Comparison of ENCODE assay signal across 20 mouse cellular contexts in genomic region chr9:109110240-109110639, GRCm38 (mm10). TPM values are rescaled to one million over a fixed set of nuclear protein-coding genes. Genes with fewer than 3 reads are reported as not detected.
DNase-seq lines count a peak whose midpoint lies in the region; ATAC-seq lines count a peak whose summit lies in the region.
"Had no signal": no experiment of that assay in that cellular context is flagged by ENCODE, and none has a peak within 500 bp of the region (broad histone marks: within the 10 kb centered on the region; RNA-seq: fewer than 3 reads in every experiment).

No protein-coding gene starts in this region.

- no peak overlapping the region for H3K4me3 ChIP-seq in heart, embryonic 10.5 days
- H3K4me3 ChIP-seq in heart, embryonic 11.5 days (ENCODE audit: low read depth, low read length): no peak overlapping the region
- H3K4me3 ChIP-seq: embryonic facial prominence, embryonic 13.5 days; embryonic facial prominence, embryonic 15.5 days; erythroblast, embryonic 14.5 days; forebrain, embryonic 10.5 days; forebrain, embryonic 12.5 days had no signal

- H3K36me3 ChIP-seq in heart, embryonic 10.5 days: peaks cover 100% of the 10 kb centered on the region
- peaks cover 54% of the 10 kb centered on the region for H3K36me3 ChIP-seq in heart, embryonic 11.5 days (ENCODE audit: control insufficient read depth, insufficient read depth, low read length)

- WGBS in heart, embryonic 10.5 days: 92% methylated on average over 11 of the region's 11 CpGs
- WGBS in heart, embryonic 11.5 days (ENCODE audit: insufficient replicate concordance): 90% methylated on average over 11 of the region's 11 CpGs

- H3K27ac ChIP-seq in heart, embryonic 10.5 days: no peak overlapping the region
- no peak overlapping the region for H3K27ac ChIP-seq in heart, embryonic 11.5 days (ENCODE audit: low read depth, low read length)
- H3K27ac ChIP-seq: embryonic facial prominence, embryonic 13.5 days; embryonic facial prominence, embryonic 15.5 days; forebrain, embryonic 10.5 days; forebrain, embryonic 12.5 days had no signal

- peaks cover 2% of the 10 kb centered on the region for H3K4me1 ChIP-seq in heart, embryonic 10.5 days
- no peaks in the 10 kb centered on the region; the same call in 1 of the 2 replicates for H3K4me1 ChIP-seq in heart, embryonic 11.5 days (ENCODE audit: control insufficient read depth, insufficient read depth, low read length)
- H3K4me1 ChIP-seq: embryonic facial prominence, embryonic 13.5 days; forebrain, embryonic 10.5 days; forebrain, embryonic 12.5 days had no signal

- ATAC-seq in heart, embryonic 11.5 days (replicated peaks; ENCODE audit: insufficient number of reproducible peaks, low FRiP score, low TSS enrichment): no peak
- ATAC-seq: forebrain, embryonic 14.5 days; forebrain, embryonic 16.5 days had no signal

- H3K9me3 ChIP-seq in heart, embryonic 10.5 days: no peaks in the 10 kb centered on the region
- H3K9me3 ChIP-seq in heart, embryonic 11.5 days (replicated peaks; ENCODE audit: control insufficient read depth, low read length): no peaks in the 10 kb centered on the region
- H3K9me3 ChIP-seq: embryonic facial prominence, embryonic 13.5 days; embryonic facial prominence, embryonic 15.5 days; forebrain, embryonic 10.5 days; forebrain, embryonic 12.5 days had no signal

- DNase-seq in heart, embryonic 10.5 days (ENCODE audit: low spot score): peak; percentile 53
- peak; percentile 2 for DNase-seq in ovary, postnatal 36 days (ENCODE audit: low spot score)
- no peak for DNase-seq in ovary, postnatal 10 days (ENCODE audit: low spot score)
- DNase-seq in embryo, embryonic 10.5 days (ENCODE audit: low spot score): no peak
- DNase-seq: adrenal gland, postnatal 10 days; adrenal gland, postnatal 25 days; cerebellum, adult 11-12 months; cerebellum, adult 2 months; cerebellum, adult 9-10 months; cerebellum, postnatal 10 days; cerebellum, postnatal 25 days; embryo, embryonic 11 days had no signal

- H3K4me2 ChIP-seq in heart, embryonic 11.5 days: no peak overlapping the region
- H3K4me2 ChIP-seq: embryonic facial prominence, embryonic 13.5 days; embryonic facial prominence, embryonic 15.5 days; forebrain, embryonic 12.5 days had no signal

- no peak overlapping the region for H3K9ac ChIP-seq in heart, embryonic 11.5 days (ENCODE audit: low read depth, low read length)
- H3K9ac ChIP-seq: embryonic facial prominence, embryonic 13.5 days; embryonic facial prominence, embryonic 15.5 days; forebrain, embryonic 12.5 days had no signal

- no peaks in the 10 kb centered on the region for H3K27me3 ChIP-seq in heart, embryonic 10.5 days (ENCODE audit: insufficient read depth, poor library complexity, severe bottlenecking)
- no peaks in the 10 kb centered on the region for H3K27me3 ChIP-seq in heart, embryonic 11.5 days (ENCODE audit: control insufficient read depth, insufficient read depth, low read length)
- H3K27me3 ChIP-seq: embryonic facial prominence, embryonic 13.5 days; embryonic facial prominence, embryonic 15.5 days; forebrain, embryonic 12.5 days had no signal

RNA-seq across cellular contexts. Expression of gene Plxnb1, which starts 15.1 kb away (rescaled TPM):
- 11.5 and 14.2 TPM in 2 replicates for polyA plus RNA-seq in heart, embryonic 10.5 days (2016; fragmentation: Nextera tagmentation; extraction: Ambion mirVana)
- polyA plus RNA-seq in heart, embryonic 11.5 days (2014; fragmentation: Nextera tagmentation; extraction: Ambion mirVana): 5.5 and 6.8 TPM in 2 replicates

RNA-seq across cellular contexts. Expression of gene Tma7, which starts 27.9 kb away (rescaled TPM):
- 734 and 774 TPM in 2 replicates for polyA plus RNA-seq in heart, embryonic 10.5 days (2016; fragmentation: Nextera tagmentation; extraction: Ambion mirVana)
- polyA plus RNA-seq in heart, embryonic 11.5 days (2014; fragmentation: Nextera tagmentation; extraction: Ambion mirVana): 776 and 790 TPM in 2 replicates

RNA-seq across cellular contexts. Expression of gene Ccdc51, which starts 27.9 kb away (rescaled TPM):
- polyA plus RNA-seq in heart, embryonic 10.5 days (2016; fragmentation: Nextera tagmentation; extraction: Ambion mirVana): 19.1 and 19.7 TPM in 2 replicates
- 15.5 and 15.8 TPM in 2 replicates for polyA plus RNA-seq in heart, embryonic 11.5 days (2014; fragmentation: Nextera tagmentation; extraction: Ambion mirVana)

RNA-seq across cellular contexts. Expression of gene Atrip, which starts 36.3 kb away (rescaled TPM):
- polyA plus RNA-seq in heart, embryonic 10.5 days (2016; fragmentation: Nextera tagmentation; extraction: Ambion mirVana): 20.6 and 26.8 TPM in 2 replicates
- polyA plus RNA-seq in heart, embryonic 11.5 days (2014; fragmentation: Nextera tagmentation; extraction: Ambion mirVana): 18.0 and 18.6 TPM in 2 replicates

RNA-seq across cellular contexts. Expression of gene Trex1, which starts 50.7 kb away (rescaled TPM):
- polyA plus RNA-seq in heart, embryonic 10.5 days (2016; fragmentation: Nextera tagmentation; extraction: Ambion mirVana): 8.2 and 8.9 TPM in 2 replicates
- polyA plus RNA-seq in heart, embryonic 11.5 days (2014; fragmentation: Nextera tagmentation; extraction: Ambion mirVana): 5.7 and 7.0 TPM in 2 replicates

Comparison
In these comparisons a context has a peak if more than half of its experiments do, and no peak if none do; other contexts are left out.
1. DNase-seq: peak in heart, embryonic 10.5 days (single experiment) and ovary, postnatal 36 days (single experiment); none in ovary, postnatal 10 days (single experiment) and embryo, embryonic 10.5 days (single experiment).